Mouse (Mus musculus) embryonic fibroblast, embryonic 13.5 days (primary cell): ENCODE data around the gene Spta1.

Source experiments
- CTCF ChIP-seq: IDR thresholded peaks from 2 replicates; pipeline ENCODE4 v1.5.1; 2011; ENCODE audit warnings: mild to moderate bottlenecking, control low read depth, low read length, moderate library complexity, borderline replicate concordance; ENCODE audit not compliant: insufficient read depth
- POLR2A ChIP-seq: IDR thresholded peaks from 2 replicates; pipeline ENCODE4 v1.6.1; 2011; ENCODE audit warnings: low read depth, mild to moderate bottlenecking, control low read depth, low read length, moderate library complexity

GRCm38 (mm10) chr1:174215270-174216038, 42.9 kb downstream of the Spta1 start:
- no peak for TF ChIP-seq CTCF
- TF ChIP-seq POLR2A = no peak
